Mouse (Mus musculus) E14TG2a.4 (cell line): ENCODE data around the gene Slc5a5.

Experiments used
- CTCF ChIP-seq: conservative IDR thresholded peaks from 2 replicates; pipeline ENCODE4 v1.5.1; 2014; ENCODE audit warnings: low read length
- NANOG ChIP-seq: IDR thresholded peaks from 2 replicates; pipeline ENCODE4 v1.6.1; 2014; ENCODE audit warnings: borderline replicate concordance, low read length, mixed read lengths
- POU5F1 ChIP-seq: IDR thresholded peaks from 2 replicates; pipeline ENCODE4 v1.6.1; 2014; ENCODE audit warnings: low read length, borderline replicate concordance

DNA sequence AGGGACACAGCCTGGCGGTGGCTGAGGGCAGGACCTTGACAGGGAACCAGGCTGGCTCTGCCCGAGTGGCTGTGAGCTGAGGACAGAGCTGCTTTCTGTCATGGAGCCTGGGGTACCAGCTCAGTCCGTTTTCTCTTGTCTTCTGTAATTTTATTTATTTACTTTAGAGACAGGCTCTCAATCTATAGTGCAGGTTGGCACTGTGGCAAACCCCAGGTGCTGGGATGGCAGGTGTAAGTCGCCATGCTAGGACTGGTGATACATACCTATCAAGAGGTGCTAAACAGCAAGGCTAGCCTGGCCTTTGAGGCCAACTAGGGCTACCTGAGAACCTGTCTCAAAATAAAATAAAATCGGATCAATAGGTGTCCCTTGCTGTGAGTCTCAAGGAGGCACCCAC, 36.5 kb downstream of the Slc5a5 start:
- TF ChIP-seq CTCF (no peak), NANOG (no peak), POU5F1 (no peak)
